Mouse (Mus musculus) testis, postnatal 10 days (tissue): ENCODE data around the gene Rps18.

Experiments
- DNase-seq: peaks from one replicate; pipeline ENCODE4 v3.0.0; 2021; ENCODE audit warnings: low spot score

Rps18 gene

DNA sequence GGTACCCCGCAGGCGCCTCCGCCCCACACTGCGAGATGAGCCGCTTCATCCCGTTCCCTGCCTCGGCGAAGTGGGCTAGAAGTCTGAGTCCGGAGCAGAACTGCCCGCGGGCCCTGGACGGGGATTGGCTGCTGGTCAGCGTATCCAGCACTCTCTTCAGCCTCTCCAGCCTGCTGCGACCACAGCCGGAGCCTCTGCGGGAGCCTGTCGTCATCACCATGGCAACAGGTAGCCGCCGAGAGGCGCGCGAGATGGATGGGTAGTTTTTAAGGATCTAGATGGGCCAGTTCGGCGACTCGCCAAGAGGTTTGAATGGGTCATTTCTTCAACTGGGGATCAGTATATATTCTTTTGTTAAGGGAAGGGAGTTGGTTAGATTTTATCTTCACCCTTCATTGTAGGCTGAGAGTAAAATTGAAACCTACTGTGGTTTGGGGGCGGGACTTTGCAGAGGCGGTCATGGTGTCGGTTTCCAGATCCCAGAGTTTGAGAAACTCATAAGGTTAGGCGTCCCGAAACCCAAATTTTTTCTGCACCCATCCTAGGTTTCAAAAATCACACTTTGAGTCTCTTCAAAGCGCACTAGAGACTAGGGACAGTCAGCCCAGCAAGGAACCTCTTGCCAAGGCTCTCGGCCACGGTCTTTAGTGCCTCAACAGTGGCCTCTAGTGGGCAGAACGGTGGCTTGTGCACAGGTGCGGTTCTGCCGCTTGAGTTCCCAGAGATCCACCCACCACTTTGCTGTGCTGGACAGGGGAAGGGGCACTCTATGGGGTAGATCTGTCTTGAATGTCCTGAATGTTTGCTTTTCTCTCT is 35.3 kb downstream of the Rps18 start:
- peak; percentile 92 for DNase-seq

- peak; percentile 88 for DNase-seq
Measured at GRCm38 (mm10) chr17:33919351-33920281, 36.2 kb downstream of the Rps18 start.

GRCm38 (mm10) chr17:33918293-33919203 is 37.3 kb downstream of the Rps18 start:
- peak; percentile 75 for DNase-seq

DNA sequence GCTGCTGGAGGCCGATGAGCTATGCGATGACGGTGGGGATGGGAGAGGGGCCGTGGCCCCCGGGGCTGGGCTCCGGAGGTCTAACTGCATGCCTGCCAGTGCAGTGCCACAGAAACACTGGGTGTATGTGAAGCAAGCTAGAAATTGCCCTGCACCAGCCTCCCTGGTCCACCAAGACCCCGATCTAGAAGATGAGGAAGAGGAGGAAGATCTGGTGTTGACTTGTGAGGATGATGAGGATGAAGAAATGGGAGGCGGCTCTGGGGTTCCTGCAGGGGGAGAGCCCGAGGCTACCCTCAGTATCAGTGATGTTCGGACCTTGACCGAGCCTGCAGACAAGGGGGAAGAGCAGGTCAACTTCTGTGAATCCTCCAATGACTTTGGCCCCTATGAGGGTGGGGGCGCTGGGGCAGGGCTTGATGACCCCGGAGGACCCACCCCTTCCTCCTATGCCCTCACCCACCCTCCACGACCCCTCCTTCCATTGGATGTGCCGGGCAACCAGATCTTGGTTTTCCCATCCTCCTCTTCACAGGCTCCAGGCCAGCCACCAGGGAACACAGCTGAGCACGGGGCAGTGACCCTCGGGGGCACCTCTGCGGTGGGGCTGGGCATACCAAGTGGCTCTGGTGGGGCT is 38.0 kb downstream of the Rps18 start:
- no peak for DNase-seq

GRCm38 (mm10) chr17:33916847-33917655 is 38.8 kb downstream of the Rps18 start:
- peak; percentile 52 for DNase-seq

DNA sequence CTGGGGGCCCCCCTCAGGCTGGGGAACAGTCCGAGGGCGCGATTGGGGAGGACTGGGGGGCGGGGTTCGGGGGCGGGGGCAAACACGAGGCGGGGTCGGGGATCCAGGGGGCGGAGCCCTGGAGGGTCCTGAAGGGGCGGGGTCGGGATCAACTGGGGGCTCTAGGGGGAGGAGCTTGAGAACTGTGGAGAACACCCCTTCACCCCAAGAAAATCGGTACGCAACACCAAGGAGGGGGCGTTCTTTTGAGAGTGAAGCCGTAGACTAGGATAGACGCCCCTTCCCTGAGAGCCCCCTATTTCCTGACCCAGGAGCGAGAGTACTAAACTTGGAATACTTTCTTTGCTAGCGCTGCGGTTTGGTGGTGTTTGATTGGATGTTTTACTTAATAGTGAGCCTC is 39.5 kb downstream of the Rps18 start:
- no peak for DNase-seq

DNA sequence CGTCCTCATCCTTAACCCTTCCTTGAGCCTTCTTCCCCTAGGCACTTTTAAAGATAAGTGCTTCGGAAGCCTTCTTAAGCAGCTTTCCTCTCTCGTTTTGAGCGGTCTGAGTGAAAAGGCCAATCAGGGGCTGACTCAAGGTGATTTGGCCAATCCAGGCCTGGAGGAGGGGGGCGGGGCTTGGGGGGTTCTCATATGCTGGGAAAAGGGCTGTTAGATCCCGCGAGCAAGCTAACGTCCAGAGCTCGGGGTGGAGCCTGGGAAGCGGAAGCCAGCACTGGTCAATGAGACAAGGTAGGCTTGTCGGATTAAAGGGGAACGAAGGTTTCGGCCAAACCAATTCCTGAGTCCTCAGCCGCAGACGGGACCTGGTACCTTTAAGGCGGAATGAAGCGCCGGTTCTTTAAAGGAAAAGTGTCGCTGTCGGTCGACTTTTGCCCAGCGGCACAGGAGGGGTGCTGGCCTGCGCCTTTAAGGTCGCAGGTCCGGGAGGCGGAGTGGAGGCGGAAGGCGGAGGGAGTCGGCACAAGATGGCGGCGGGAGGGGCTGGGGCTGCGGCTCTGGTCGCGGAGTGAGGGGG is 40.0 kb downstream of the Rps18 start, which contains the start of the genes Tapbp and Zbtb22:
Gene Tapbp, plus strand, starts transcription at position 229 of the 580 bp plus-strand sequence.
Gene Zbtb22, plus strand, starts transcription at position 234 of the 580 bp plus-strand sequence.
- peak; percentile 97 for DNase-seq

DNA sequence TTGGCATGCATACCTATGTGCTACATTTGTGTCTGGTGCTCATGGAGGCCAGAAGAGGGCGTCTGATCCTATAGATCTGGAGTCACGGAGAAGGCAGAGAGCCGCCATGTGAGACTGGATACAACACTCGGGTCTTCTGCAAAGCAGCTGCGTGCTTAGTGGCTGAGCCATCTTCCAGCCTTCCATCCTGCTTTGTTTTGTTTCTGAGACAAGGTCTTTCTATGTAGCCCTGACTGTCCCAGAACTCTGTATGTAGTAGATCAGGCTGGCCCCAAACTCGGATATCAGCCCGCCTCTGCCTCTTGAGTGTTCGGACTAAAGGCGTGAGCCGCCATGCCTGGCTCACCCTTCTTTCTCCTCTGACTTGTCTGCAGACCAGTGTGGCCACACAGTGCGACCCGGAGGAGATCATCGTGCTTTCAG is 40.8 kb downstream of the Rps18 start:
- no peak for DNase-seq

DNA sequence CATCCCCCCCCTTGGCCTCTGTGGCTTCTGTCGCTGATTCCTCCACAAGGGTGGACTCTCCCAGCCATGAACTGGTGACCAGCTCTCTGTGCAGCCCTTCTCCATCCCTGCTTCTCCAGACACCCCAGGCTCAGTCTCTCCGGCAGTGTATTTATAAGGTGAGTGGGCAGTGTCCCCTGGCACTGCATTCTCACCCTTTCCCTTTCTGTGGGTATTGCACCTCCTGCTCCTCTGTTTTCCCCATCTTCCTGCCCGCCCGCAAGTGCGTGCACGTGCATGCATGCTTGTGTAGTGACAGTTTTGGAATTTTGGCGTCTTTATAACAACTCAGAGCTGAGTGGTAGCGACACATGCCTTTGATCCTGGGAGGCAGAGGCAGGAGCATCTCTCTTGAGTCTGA is 41.9 kb downstream of the Rps18 start:
- DNase-seq = no peak

GRCm38 (mm10) chr17:33913264-33913663 is 42.5 kb downstream of the Rps18 start:
- DNase-seq = no peak

DNA sequence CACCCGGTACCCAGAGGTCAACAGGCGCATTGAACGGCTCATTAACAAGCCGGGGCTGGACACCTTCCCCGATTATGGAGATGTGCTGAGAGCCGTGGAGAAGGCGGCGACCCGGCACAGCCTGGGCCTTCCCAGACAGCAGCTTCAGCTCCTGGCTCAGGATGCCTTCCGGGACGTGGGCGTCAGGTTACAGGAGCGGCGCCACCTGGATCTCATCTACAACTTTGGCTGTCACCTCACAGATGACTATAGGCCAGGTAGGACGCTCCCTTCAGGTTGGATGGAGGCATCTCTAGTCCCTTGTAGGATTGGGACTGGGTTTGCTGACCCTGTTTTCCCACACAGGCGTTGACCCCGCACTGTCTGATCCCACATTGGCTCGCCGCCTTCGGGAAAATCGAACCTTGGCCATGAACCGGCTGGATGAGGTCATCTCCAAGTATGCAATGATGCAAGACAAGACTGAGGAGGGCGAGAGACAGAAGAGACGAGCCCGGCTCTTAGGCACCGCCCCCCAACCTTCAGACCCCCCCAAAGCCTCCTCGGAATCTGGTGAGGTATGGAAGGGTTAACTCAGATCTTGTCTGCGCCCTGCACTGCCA is 43.9 kb downstream of the Rps18 start:
- no peak for DNase-seq

- DNase-seq = no peak
Measured at GRCm38 (mm10) chr17:33911052-33911812, 44.6 kb downstream of the Rps18 start.

DNA sequence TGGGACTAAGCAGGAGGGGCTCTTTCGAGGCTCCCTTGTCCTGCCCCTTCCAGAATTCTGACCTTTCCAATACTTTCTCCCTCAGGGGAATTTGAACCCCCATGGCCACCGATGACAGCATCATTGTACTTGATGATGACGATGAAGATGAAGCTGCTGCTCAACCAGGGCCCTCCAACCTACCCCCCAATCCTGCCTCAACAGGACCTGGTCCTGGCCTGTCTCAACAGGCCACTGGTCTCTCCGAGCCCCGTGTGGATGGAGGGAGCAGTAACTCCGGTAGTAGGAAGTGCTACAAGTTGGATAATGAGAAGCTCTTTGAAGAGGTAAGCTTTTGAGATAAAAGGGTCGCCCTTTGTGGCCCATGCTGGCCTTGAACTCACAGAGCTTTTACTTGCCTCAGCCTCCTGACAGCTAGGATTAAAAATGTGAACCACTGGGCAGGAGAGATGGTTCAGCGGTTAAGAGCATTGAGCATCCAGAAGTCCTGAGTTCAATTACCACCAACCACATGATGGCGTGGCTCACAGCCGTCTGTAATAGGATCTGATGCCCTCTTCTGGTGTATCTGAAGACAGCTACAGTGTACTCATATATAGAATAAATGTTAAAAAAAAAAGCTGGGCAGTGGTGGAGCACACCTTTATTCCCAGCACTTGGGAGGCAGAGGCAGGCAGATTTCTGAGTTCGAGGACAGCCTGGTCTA is 45.3 kb downstream of the Rps18 start:
- no peak for DNase-seq

- DNase-seq = no peak
Measured at GRCm38 (mm10) chr17:33909869-33910250, 45.9 kb downstream of the Rps18 start.

- DNase-seq = peak; percentile 99
Measured at GRCm38 (mm10) chr17:33909077-33909868, 46.5 kb downstream of the Rps18 start, which contains the start of gene Daxx. Gene Daxx, plus strand, starts transcription at chr17:33909414.

GRCm38 (mm10) chr17:33908331-33909076 is 47.3 kb downstream of the Rps18 start:
- peak; percentile 82 for DNase-seq
